Mouse (Mus musculus) B cell, adult 2 months (primary cell): ENCODE measurements around the gene Akap14.

Experiments
- DNase-seq, 2 experiments: peaks; one replicate each; pipeline ENCODE4 v3.0.0; 2022

Akap14 gene

GRCm38 (mm10) chrX:37103826-37104225, 64.8 kb downstream of the Akap14 start:
- peak in 1 of 2 experiments; percentile 14 for DNase-seq
